Mouse (Mus musculus): Measurements from ENCODE around the gene Taar8a. TPM values are rescaled to one million over a fixed set of nuclear protein-coding genes. Genes with fewer than 3 reads are reported as not detected.
A peak's percentile ranks its signal among the peaks of the same experiment; 100 is the strongest.
"Not testable (repeated sequence)": the region's sequence is repeated elsewhere in the genome, so short reads cannot be mapped to it uniquely, and the experiment has no call there.

Taar8a gene
- not detected in 2 replicates for polyA plus RNA-seq (2014; fragmentation: Nextera tagmentation; extraction: Ambion mirVana)

DNA sequence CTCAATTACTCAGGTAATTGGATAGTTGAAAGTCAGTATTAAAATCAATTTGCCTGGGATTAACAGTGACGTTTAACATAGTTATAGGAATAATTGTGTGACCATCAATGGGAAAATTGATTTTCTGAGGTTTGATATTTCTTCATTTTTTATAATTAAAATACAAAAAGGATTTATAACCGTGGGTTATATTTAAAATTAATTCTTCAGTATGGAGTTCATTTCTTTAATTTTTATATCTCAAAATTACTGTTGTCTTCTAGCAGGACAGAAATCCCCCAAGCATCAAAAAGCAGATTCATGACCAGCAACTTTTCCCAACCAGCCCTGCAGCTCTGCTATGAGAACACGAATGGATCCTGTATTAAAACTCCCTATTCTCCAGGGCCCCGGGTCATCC is at the start of gene Taar8a:
Gene Taar8a, plus strand, starts transcription at position 301 of the 400 bp plus-strand sequence.
- not testable (repeated sequence) for H3K4me1 ChIP-seq (ENCODE audit: insufficient read depth); H3K9me3 ChIP-seq (ENCODE audit: low read depth, low read length); H3K36me3 ChIP-seq (ENCODE audit: insufficient read depth); H3K4me2 ChIP-seq; H3K27me3 ChIP-seq (ENCODE audit: insufficient read depth, low read length); H3K4me3 ChIP-seq (ENCODE audit: low read depth, low read length); H3K27ac ChIP-seq (ENCODE audit: low read depth); DNase-seq; H3K9ac ChIP-seq; ATAC-seq (ENCODE audit: insufficient read depth)
- 84% methylated on average over 2 of the region's 4 CpGs for WGBS

DNA sequence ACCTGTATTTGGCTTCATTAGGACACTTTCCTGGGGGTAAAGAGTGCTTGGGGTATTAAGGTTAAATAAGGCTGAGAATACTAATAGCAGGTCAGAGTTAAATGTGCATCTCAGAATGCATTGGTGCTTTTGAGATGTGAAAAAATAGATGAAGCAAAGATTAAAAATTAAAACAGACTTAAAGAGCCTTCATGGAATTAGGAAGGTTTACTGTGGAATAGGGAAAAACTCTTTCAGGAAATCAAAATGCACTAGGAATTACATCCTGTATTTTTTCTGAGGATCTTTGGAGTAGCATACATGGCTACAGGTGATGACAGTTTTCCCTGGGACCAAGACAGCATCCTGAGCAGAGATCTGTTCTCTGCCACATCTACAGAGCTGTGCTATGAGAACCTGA is 49.4 kb upstream of the Taar8a start, which contains the start of gene Taar7d:
Gene Taar7d, plus strand, starts transcription at position 301 of the 400 bp plus-strand sequence.
- no peak within 1 kb of the TSS for H3K4me2 ChIP-seq
- ATAC-seq (ENCODE audit: insufficient read depth) (no peak), DNase-seq (no peak)
- H3K9me3 ChIP-seq (ENCODE audit: low read depth, low read length): no peaks in the 10 kb centered on the region
- no peak for TF ChIP-seq CTCF (IDR thresholded peaks at IDR 0.05; ENCODE audit: low read depth)
- no peak within 1 kb of the TSS for H3K4me3 ChIP-seq (ENCODE audit: low read depth, low read length)
- no peak within 1 kb of the TSS for H3K27ac ChIP-seq (ENCODE audit: low read depth)
- H3K9ac ChIP-seq: no peak within 1 kb of the TSS
- no peaks in the 10 kb centered on the region for H3K27me3 ChIP-seq (ENCODE audit: insufficient read depth, low read length)
- H3K36me3 ChIP-seq (ENCODE audit: insufficient read depth): no peaks in the 10 kb centered on the region
- H3K4me1 ChIP-seq (ENCODE audit: insufficient read depth): no peaks in the 10 kb centered on the region

DNA sequence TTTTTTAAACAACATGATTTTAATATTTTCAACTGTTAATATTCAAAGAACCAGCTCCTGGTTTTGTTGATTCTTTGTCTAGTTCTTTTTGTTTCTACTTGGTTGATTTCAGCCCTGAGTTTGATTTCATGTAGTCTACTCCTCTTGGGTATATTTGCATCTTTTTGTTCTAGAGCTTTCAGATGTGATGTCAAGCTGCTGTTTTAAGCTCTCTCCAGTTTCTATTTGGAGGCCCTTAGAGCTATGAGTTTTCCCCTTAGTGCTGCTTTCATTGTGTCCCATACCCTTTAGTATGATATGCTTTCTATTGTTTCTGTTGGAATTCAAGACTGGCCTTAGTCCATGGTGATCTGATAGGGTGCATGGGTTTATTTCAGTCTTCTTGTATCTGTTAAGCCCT is 45.0 kb upstream of the Taar8a start:
- no peaks in the 10 kb centered on the region for H3K4me1 ChIP-seq (ENCODE audit: insufficient read depth)
- no peaks in the 10 kb centered on the region for H3K36me3 ChIP-seq (ENCODE audit: insufficient read depth)
- no peak overlapping the region for H3K9ac ChIP-seq
- DNase-seq (no peak), ATAC-seq (ENCODE audit: insufficient read depth) (no peak)
- no peak overlapping the region for H3K4me2 ChIP-seq
- no peaks in the 10 kb centered on the region for H3K9me3 ChIP-seq (ENCODE audit: low read depth, low read length)
- H3K4me3 ChIP-seq (ENCODE audit: low read depth, low read length): no peak overlapping the region
- no peak overlapping the region for H3K27ac ChIP-seq (ENCODE audit: low read depth)
- H3K27me3 ChIP-seq (ENCODE audit: insufficient read depth, low read length): no peaks in the 10 kb centered on the region
- TF ChIP-seq CTCF (IDR thresholded peaks at IDR 0.05; ENCODE audit: low read depth): no peak

DNA sequence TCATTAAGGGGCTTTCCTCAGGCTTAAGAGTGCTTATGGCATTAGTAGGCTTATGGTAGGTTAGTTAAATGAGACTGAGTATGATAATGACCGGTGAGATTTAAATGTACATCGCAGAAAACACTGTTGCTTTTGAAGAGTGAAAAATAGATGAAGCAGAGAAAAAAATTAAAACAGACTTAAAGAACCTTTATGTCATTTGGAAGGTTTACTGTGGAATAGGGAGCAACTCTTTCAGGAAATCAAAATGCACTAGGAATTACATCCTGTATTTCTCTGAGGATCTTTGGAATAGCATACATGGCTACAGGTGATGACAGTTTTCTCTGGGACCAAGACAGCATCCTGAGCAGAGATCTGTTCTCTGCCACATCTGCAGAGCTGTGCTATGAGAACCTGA is 39.0 kb upstream of the Taar8a start, which contains the start of gene Taar7e:
Gene Taar7e, plus strand, starts transcription at position 301 of the 400 bp plus-strand sequence.
- Histone ChIP-seq H3K4me1 (ENCODE audit: insufficient read depth) (no peaks in the 10 kb centered on the region), H3K9ac (no peak within 1 kb of the TSS), H3K4me3 (ENCODE audit: low read depth, low read length) (no peak within 1 kb of the TSS), H3K27ac (ENCODE audit: low read depth) (no peak within 1 kb of the TSS), H3K36me3 (ENCODE audit: insufficient read depth) (no peaks in the 10 kb centered on the region), H3K9me3 (ENCODE audit: low read depth, low read length) (no peaks in the 10 kb centered on the region), H3K4me2 (no peak within 1 kb of the TSS), H3K27me3 (ENCODE audit: insufficient read depth, low read length) (no peaks in the 10 kb centered on the region)
- DNase-seq (no peak), ATAC-seq (ENCODE audit: insufficient read depth) (no peak)
- WGBS: 91% methylated on average over 2 of the region's 2 CpGs
- TF ChIP-seq CTCF (IDR thresholded peaks at IDR 0.05; ENCODE audit: low read depth): no peak

DNA sequence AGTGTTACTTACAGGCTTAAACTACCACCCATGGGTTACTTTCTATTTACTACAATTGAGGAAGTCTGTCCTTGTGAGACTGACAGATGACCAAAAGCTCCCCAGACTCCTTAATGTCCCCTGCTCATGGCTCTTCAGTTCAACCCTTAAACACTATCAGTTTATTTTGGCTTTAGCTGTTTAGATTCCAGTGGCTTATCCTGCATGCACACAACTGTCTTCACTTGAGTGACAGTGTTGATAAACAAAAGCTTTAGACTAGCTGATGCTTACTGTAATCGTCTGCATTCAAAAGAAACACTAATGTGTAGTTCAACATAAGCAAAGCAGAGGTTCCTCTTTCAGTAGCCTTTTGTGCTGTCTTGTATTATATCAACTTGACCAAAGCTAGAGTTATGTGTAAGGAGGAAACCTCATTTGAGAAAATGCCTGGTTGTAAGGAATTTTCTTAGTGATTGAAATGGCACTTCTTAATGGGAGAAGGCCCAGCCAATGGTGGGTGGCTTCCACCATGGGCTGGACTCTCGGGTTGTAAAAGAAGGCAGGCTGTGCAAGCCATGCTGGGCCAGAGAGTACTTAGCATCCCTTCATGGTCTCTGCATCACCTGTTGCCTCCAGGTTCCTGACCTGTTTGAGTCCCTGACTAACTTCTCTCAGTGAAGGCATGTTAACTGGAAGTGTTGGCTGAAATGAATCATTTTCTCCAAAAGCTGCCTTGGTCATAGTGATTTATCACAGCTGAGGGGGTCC is 36.0 kb upstream of the Taar8a start:
- peak; percentile 15 for DNase-seq
- Histone ChIP-seq H3K4me1 (ENCODE audit: insufficient read depth) (no peaks in the 10 kb centered on the region), H3K9ac (no peak overlapping the region), H3K27ac (ENCODE audit: low read depth) (no peak overlapping the region), H3K4me2 (no peak overlapping the region), H3K27me3 (ENCODE audit: insufficient read depth, low read length) (no peaks in the 10 kb centered on the region), H3K4me3 (ENCODE audit: low read depth, low read length) (no peak overlapping the region), H3K9me3 (ENCODE audit: low read depth, low read length) (no peaks in the 10 kb centered on the region), H3K36me3 (ENCODE audit: insufficient read depth) (no peaks in the 10 kb centered on the region)
- WGBS: 28% methylated on average over 2 of the region's 2 CpGs
- TF ChIP-seq CTCF (IDR thresholded peaks at IDR 0.05; ENCODE audit: low read depth): no peak
- no peak for ATAC-seq (ENCODE audit: insufficient read depth)

DNA sequence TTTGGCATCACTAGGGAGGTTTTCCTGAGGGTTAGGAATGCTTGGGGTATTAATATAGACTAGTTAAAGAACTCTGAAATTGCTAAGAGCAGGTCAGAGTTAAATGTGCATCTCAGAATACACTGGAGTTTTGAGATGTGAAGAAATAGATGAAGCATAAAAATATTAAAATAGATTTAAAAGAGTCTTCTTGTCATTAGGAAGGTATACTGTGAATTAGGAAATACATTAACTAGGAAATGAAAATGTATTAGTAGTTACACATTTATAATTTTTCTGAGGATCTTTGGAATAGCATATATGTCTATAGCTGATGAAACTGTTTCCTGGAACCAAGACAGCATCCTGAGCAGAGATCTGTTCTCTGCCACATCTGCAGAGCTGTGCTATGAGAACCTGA is 27.1 kb upstream of the Taar8a start, which contains the start of gene Taar7f:
Gene Taar7f, plus strand, starts transcription at position 301 of the 400 bp plus-strand sequence.
- Histone ChIP-seq H3K4me3 (ENCODE audit: low read depth, low read length) (no peak within 1 kb of the TSS), H3K4me2 (no peak within 1 kb of the TSS), H3K4me1 (ENCODE audit: insufficient read depth) (no peaks in the 10 kb centered on the region), H3K36me3 (ENCODE audit: insufficient read depth) (no peaks in the 10 kb centered on the region), H3K27ac (ENCODE audit: low read depth) (no peak within 1 kb of the TSS), H3K9me3 (ENCODE audit: low read depth, low read length) (no peaks in the 10 kb centered on the region), H3K27me3 (ENCODE audit: insufficient read depth, low read length) (no peaks in the 10 kb centered on the region), H3K9ac (no peak within 1 kb of the TSS)
- ATAC-seq (ENCODE audit: insufficient read depth) (no peak), DNase-seq (no peak)
- TF ChIP-seq CTCF (IDR thresholded peaks at IDR 0.05; ENCODE audit: low read depth): no peak

DNA sequence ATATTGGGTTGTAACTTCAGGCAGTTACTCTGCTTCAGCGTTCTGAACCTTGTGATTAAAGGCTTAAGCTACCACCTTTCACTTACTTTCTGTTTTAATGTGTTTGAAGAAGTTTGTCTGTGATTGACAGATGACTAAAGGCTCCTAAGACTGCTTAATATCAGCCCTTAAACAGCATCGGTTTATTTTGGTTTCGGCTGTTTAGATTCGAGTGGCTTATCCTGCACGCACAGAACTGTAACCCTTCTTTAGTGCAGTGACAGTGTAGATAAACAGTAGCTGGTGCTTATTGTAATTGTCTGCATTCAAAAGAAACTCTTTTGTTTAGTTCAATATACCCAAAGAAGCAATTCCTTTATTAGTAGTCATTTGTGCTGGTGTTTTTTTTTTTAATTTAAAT is 24.3 kb upstream of the Taar8a start:
- Histone ChIP-seq H3K4me3 (ENCODE audit: low read depth, low read length) (no peak overlapping the region), H3K27me3 (ENCODE audit: insufficient read depth, low read length) (no peaks in the 10 kb centered on the region), H3K9me3 (ENCODE audit: low read depth, low read length) (no peaks in the 10 kb centered on the region), H3K27ac (ENCODE audit: low read depth) (no peak overlapping the region), H3K4me2 (no peak overlapping the region), H3K4me1 (ENCODE audit: insufficient read depth) (no peaks in the 10 kb centered on the region), H3K36me3 (ENCODE audit: insufficient read depth) (no peaks in the 10 kb centered on the region), H3K9ac (no peak overlapping the region)
- WGBS: 35% methylated on average over 5 of the region's 5 CpGs
- no peak for TF ChIP-seq CTCF (IDR thresholded peaks at IDR 0.05; ENCODE audit: low read depth)
- DNase-seq: no peak
- ATAC-seq (ENCODE audit: insufficient read depth): no peak

Measured in lung, embryonic 14.5 days (tissue).